Mouse (Mus musculus): Measurements from ENCODE around the gene Psmd5.
A peak's percentile ranks its signal among the peaks of the same experiment; 100 is the strongest.
"Not testable (repeated sequence)": the region's sequence is repeated elsewhere in the genome, so short reads cannot be mapped to it uniquely, and the experiment has no call there.

Psmd5 gene

GRCm38 (mm10) chr2:34895503-34896113 lies 20.8 kb upstream of the Psmd5 start:
- DNase-seq (ENCODE audit: low read depth) = no peak

GRCm38 (mm10) chr2:34893950-34894349 lies 19.2 kb upstream of the Psmd5 start:
- no peak for DNase-seq (ENCODE audit: low read depth)

- DNase-seq (ENCODE audit: low read depth) = no peak
These were observed 9.4 kb upstream of the Psmd5 start for GRCm38 (mm10) chr2:34884186-34884585.

- no peak for DNase-seq (ENCODE audit: low read depth)
These were observed 8.4 kb upstream of the Psmd5 start for GRCm38 (mm10) chr2:34883190-34883589.

- DNase-seq (ENCODE audit: low read depth) = no peak
These were observed 8.0 kb upstream of the Psmd5 start for GRCm38 (mm10) chr2:34882757-34883156.

- DNase-seq (ENCODE audit: low read depth) = no peak
These were observed 5.3 kb upstream of the Psmd5 start for GRCm38 (mm10) chr2:34880054-34880453.

- no peak for DNase-seq (ENCODE audit: low read depth)
These were observed 497 bp downstream of the Psmd5 start, which contains the start of gene Cutal for GRCm38 (mm10) chr2:34874271-34874670. Cutal (plus strand) TSS chr2:34874396.

- DNase-seq (ENCODE audit: low read depth) = peak; percentile 100
These were observed 4.0 kb downstream of the Psmd5 start for GRCm38 (mm10) chr2:34870520-34871474.

- DNase-seq (ENCODE audit: low read depth) = peak; percentile 75
These were observed 5.1 kb downstream of the Psmd5 start for GRCm38 (mm10) chr2:34869680-34870079.

GRCm38 (mm10) chr2:34857728-34858127 lies 17.0 kb downstream of the Psmd5 start:
- peak; percentile 40 for DNase-seq (ENCODE audit: low read depth)

GRCm38 (mm10) chr2:34855265-34855664 lies 19.5 kb downstream of the Psmd5 start:
- no peak for DNase-seq (ENCODE audit: low read depth)

- no peak for DNase-seq (ENCODE audit: low read depth)
These were observed 27.1 kb downstream of the Psmd5 start for GRCm38 (mm10) chr2:34847702-34848101.

- DNase-seq (ENCODE audit: low read depth) = no peak
These were observed 31.4 kb downstream of the Psmd5 start for GRCm38 (mm10) chr2:34843211-34843939.

- DNase-seq (ENCODE audit: low read depth) = no peak
These were observed 33.1 kb downstream of the Psmd5 start for GRCm38 (mm10) chr2:34841706-34842105.

GRCm38 (mm10) chr2:34840143-34840542 lies 34.6 kb downstream of the Psmd5 start:
- DNase-seq (ENCODE audit: low read depth) = not testable (repeated sequence)

GRCm38 (mm10) chr2:34835669-34836068 lies 39.1 kb downstream of the Psmd5 start:
- DNase-seq (ENCODE audit: low read depth) = no peak

GRCm38 (mm10) chr2:34833624-34834023 lies 41.1 kb downstream of the Psmd5 start:
- DNase-seq (ENCODE audit: low read depth) = no peak

- DNase-seq (ENCODE audit: low read depth) = not testable (repeated sequence)
These were observed 41.9 kb downstream of the Psmd5 start, which contains the start of gene Gm34653 for GRCm38 (mm10) chr2:34832766-34833457. Gm34653 (plus strand) TSS chr2:34833007.

- not testable (repeated sequence) for DNase-seq (ENCODE audit: low read depth)
These were observed 44.7 kb downstream of the Psmd5 start for GRCm38 (mm10) chr2:34830066-34830465.

- DNase-seq (ENCODE audit: low read depth) = no peak
These were observed 46.7 kb downstream of the Psmd5 start for GRCm38 (mm10) chr2:34828026-34828425.

GRCm38 (mm10) chr2:34827591-34827990 lies 47.2 kb downstream of the Psmd5 start:
- DNase-seq (ENCODE audit: low read depth) = no peak

All from c-Kit-positive CD71-positive TER-119-negative erythroid progenitor cells, embryonic 14.5 days (primary cell).